Mouse (Mus musculus): ENCODE results near the gene Gm11549. TPM values are rescaled to one million over a fixed set of nuclear protein-coding genes. Genes with fewer than 3 reads are reported as not detected.

The Gm11549 gene
- polyA plus RNA-seq, 1 experiment from 2014 or later: 0.35 TPM

DNA sequence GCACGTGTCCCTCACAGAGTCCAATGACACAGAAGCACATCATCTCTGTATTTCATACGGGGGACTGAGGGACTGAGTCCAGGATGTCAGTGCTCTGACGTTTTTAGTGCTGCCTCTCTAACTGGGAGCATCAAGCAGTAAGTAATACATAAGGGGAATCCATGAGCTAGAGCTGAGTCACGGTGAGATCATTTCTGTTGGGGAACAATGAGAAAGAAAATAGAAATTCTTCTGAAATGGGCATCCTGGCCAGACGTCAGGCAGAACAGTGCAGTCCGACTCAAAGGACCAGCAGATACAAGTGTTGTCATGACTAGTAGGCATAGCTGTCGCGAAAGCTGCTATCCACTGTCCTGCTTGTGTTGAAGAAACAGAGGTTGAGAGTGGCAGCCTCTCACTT is 20.6 kb downstream of the Gm11549 start:
- Histone ChIP-seq H3K27ac (ENCODE audit: low read length) (no peak overlapping the region), H3K4me3 (ENCODE audit: low read depth, low read length) (no peak overlapping the region), H3K9me3 (replicated peaks; ENCODE audit: control insufficient read depth, low read length, poor library complexity, severe bottlenecking) (no peaks in the 10 kb centered on the region), H3K27me3 (ENCODE audit: control insufficient read depth, insufficient read depth, low read depth, low read length) (no peaks in the 10 kb centered on the region), H3K4me1 (ENCODE audit: control insufficient read depth, insufficient read depth, low read length) (peaks cover 6% of the 10 kb centered on the region), H3K4me2 (ENCODE audit: low read length) (no peak overlapping the region), H3K9ac (ENCODE audit: low read depth, low read length) (no peak overlapping the region), H3K36me3 (ENCODE audit: control insufficient read depth, insufficient read depth, low read length) (no peaks in the 10 kb centered on the region)
- WGBS: 86% methylated on average over 8 of the region's 8 CpGs
- ATAC-seq: no peak

DNA sequence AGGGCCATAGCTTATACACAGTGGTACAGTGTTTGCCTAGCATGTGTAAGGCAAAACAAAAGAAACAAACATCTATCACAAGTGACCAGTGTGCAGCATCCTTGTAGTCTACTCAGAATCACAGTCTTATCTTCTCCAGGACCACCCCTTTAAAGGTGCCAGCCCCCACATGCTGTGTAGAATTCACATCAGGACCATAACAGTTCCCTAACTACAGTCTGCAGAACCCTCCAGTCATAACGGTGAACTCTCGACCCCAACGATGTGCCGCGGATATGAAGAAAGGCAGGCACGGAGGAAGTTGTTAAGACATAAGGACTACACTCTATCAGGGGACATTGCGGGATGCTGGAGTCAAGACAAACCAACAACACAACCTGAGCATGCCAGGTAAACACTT is 22.2 kb downstream of the Gm11549 start:
- no peaks in the 10 kb centered on the region for H3K36me3 ChIP-seq (ENCODE audit: control insufficient read depth, insufficient read depth, low read length)
- H3K4me2 ChIP-seq (ENCODE audit: low read length): no peak overlapping the region
- no peaks in the 10 kb centered on the region for H3K4me1 ChIP-seq (ENCODE audit: control insufficient read depth, insufficient read depth, low read length)
- H3K27ac ChIP-seq (ENCODE audit: low read length): no peak overlapping the region
- 94% methylated on average over 7 of the region's 7 CpGs for WGBS
- H3K27me3 ChIP-seq (ENCODE audit: control insufficient read depth, insufficient read depth, low read depth, low read length): no peaks in the 10 kb centered on the region
- no peaks in the 10 kb centered on the region for H3K9me3 ChIP-seq (replicated peaks; ENCODE audit: control insufficient read depth, low read length, poor library complexity, severe bottlenecking)
- H3K4me3 ChIP-seq (ENCODE audit: low read depth, low read length): no peak overlapping the region
- ATAC-seq: no peak
- no peak overlapping the region for H3K9ac ChIP-seq (ENCODE audit: low read depth, low read length)

- peaks cover 2% of the 10 kb centered on the region; the same call in 1 of the 2 replicates for H3K4me1 ChIP-seq (ENCODE audit: control insufficient read depth, insufficient read depth, low read length)
- H3K9me3 ChIP-seq (replicated peaks; ENCODE audit: control insufficient read depth, low read length, poor library complexity, severe bottlenecking): no peaks in the 10 kb centered on the region
- H3K27me3 ChIP-seq (ENCODE audit: control insufficient read depth, insufficient read depth, low read depth, low read length): no peaks in the 10 kb centered on the region
- 90% methylated on average over 6 of the region's 6 CpGs for WGBS
- H3K4me2 ChIP-seq (ENCODE audit: low read length): no peak overlapping the region
- no peak overlapping the region for H3K9ac ChIP-seq (ENCODE audit: low read depth, low read length)
- ATAC-seq: no peak
- no peak overlapping the region for H3K4me3 ChIP-seq (ENCODE audit: low read depth, low read length)
- no peak overlapping the region for H3K27ac ChIP-seq (ENCODE audit: low read length)
- no peaks in the 10 kb centered on the region for H3K36me3 ChIP-seq (ENCODE audit: control insufficient read depth, insufficient read depth, low read length)
Measured at GRCm38 (mm10) chr3:36498224-36498623, 23.4 kb downstream of the Gm11549 start.

- H3K27ac ChIP-seq (ENCODE audit: low read length): no peak overlapping the region
- H3K36me3 ChIP-seq (ENCODE audit: control insufficient read depth, insufficient read depth, low read length): no peaks in the 10 kb centered on the region
- H3K4me3 ChIP-seq (ENCODE audit: low read depth, low read length): no peak overlapping the region
- H3K27me3 ChIP-seq (ENCODE audit: control insufficient read depth, insufficient read depth, low read depth, low read length): no peaks in the 10 kb centered on the region
- no peak overlapping the region for H3K9ac ChIP-seq (ENCODE audit: low read depth, low read length)
- H3K4me2 ChIP-seq (ENCODE audit: low read length): no peak overlapping the region
- H3K4me1 ChIP-seq (ENCODE audit: control insufficient read depth, insufficient read depth, low read length): peaks cover 2% of the 10 kb centered on the region; the same call in 1 of the 2 replicates
- no peaks in the 10 kb centered on the region for H3K9me3 ChIP-seq (replicated peaks; ENCODE audit: control insufficient read depth, low read length, poor library complexity, severe bottlenecking)
- 20% methylated on average over 14 of the region's 14 CpGs for WGBS
- ATAC-seq: no peak
Measured at GRCm38 (mm10) chr3:36496746-36497145, 24.9 kb downstream of the Gm11549 start.

DNA sequence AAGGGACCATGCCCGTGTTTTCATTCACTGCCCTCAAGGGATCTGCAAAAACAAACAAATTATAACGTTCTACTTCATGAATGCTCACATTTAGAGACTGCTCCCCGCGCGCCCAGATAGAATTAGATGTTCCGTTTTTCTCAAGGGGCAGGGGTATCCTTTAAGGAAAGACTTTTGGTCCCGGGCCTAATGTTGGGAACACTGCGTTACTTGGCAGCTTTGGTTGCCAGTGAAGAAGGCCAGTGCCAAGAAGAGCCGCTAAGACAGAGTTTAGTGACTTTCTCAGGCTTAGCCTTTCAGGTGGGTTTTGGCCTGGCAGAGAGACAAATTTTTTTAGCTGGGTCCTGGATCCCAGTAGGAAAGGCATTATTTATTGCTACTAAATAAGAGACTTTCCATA is 25.3 kb downstream of the Gm11549 start:
- Histone ChIP-seq H3K36me3 (ENCODE audit: control insufficient read depth, insufficient read depth, low read length) (no peaks in the 10 kb centered on the region), H3K27ac (ENCODE audit: low read length) (no peak overlapping the region), H3K4me2 (ENCODE audit: low read length) (no peak overlapping the region), H3K27me3 (ENCODE audit: control insufficient read depth, insufficient read depth, low read depth, low read length) (no peaks in the 10 kb centered on the region), H3K4me3 (ENCODE audit: low read depth, low read length) (no peak overlapping the region), H3K4me1 (ENCODE audit: control insufficient read depth, insufficient read depth, low read length) (peaks cover 2% of the 10 kb centered on the region; the same call in 1 of the 2 replicates), H3K9me3 (replicated peaks; ENCODE audit: control insufficient read depth, low read length, poor library complexity, severe bottlenecking) (no peaks in the 10 kb centered on the region), H3K9ac (ENCODE audit: low read depth, low read length) (no peak overlapping the region)
- no peak for ATAC-seq
- WGBS: 81% methylated on average over 9 of the region's 9 CpGs

DNA sequence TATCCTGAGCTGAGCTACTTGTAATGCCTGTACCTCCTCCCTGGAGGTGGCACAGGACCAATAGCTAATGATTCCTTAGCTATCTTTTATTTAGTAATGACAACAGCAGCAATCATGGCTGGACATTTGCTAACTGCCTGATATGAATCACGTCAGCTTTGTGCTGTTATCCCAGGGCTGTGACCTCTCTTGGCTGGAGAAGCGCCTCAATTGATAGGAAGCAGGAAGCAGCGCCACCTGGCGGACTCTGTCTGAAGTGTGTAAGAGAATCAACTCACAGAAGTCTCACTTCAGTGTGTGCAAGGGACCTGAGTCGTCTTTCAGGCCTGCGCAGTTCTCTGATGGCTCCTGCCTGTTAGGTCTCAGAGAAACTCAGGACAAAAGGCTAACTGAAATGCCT is 26.2 kb downstream of the Gm11549 start:
- H3K4me3 ChIP-seq (ENCODE audit: low read depth, low read length): no peak overlapping the region
- H3K27ac ChIP-seq (ENCODE audit: low read length): no peak overlapping the region
- no peaks in the 10 kb centered on the region for H3K27me3 ChIP-seq (ENCODE audit: control insufficient read depth, insufficient read depth, low read depth, low read length)
- H3K9me3 ChIP-seq (replicated peaks; ENCODE audit: control insufficient read depth, low read length, poor library complexity, severe bottlenecking): no peaks in the 10 kb centered on the region
- ATAC-seq: peak; percentile 75
- H3K4me2 ChIP-seq (ENCODE audit: low read length): 0 out of 2 replicates have a peak overlapping the region, but pooled peaks have one; percentile 2
- no peaks in the 10 kb centered on the region for H3K36me3 ChIP-seq (ENCODE audit: control insufficient read depth, insufficient read depth, low read length)
- peaks cover 2% of the 10 kb centered on the region; the same call in 1 of the 2 replicates for H3K4me1 ChIP-seq (ENCODE audit: control insufficient read depth, insufficient read depth, low read length)
- 11% methylated on average over 6 of the region's 6 CpGs for WGBS
- no peak overlapping the region for H3K9ac ChIP-seq (ENCODE audit: low read depth, low read length)

DNA sequence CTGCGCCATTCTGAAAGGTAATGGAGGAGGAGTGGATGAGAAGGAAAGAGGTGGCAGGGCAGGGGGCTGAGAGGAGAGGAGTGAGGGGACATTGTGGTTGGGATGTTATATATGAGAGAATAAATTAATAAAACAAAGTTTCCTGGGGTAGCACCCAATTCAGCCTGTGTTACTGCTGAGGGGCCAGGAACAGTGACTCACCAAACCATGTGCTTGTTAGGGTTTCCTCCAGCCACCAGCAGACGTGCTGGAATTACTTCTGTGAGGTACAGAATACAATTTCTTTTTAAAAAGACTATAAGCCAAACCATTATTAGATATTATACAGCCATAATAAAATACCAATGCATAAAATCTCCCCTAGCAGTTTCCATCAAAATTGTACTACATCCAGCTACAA is 27.0 kb downstream of the Gm11549 start:
- WGBS: 91% methylated on average over 2 of the region's 2 CpGs
- Histone ChIP-seq H3K4me1 (ENCODE audit: control insufficient read depth, insufficient read depth, low read length) (peaks cover 2% of the 10 kb centered on the region; the same call in 1 of the 2 replicates), H3K9me3 (replicated peaks; ENCODE audit: control insufficient read depth, low read length, poor library complexity, severe bottlenecking) (no peaks in the 10 kb centered on the region), H3K27me3 (ENCODE audit: control insufficient read depth, insufficient read depth, low read depth, low read length) (no peaks in the 10 kb centered on the region), H3K9ac (ENCODE audit: low read depth, low read length) (no peak overlapping the region), H3K4me2 (ENCODE audit: low read length) (no peak overlapping the region), H3K36me3 (ENCODE audit: control insufficient read depth, insufficient read depth, low read length) (no peaks in the 10 kb centered on the region), H3K27ac (ENCODE audit: low read length) (no peak overlapping the region), H3K4me3 (ENCODE audit: low read depth, low read length) (no peak overlapping the region)
- no peak for ATAC-seq

- H3K4me3 ChIP-seq (ENCODE audit: low read depth, low read length): no peak overlapping the region
- peaks cover 2% of the 10 kb centered on the region; the same call in 1 of the 2 replicates for H3K4me1 ChIP-seq (ENCODE audit: control insufficient read depth, insufficient read depth, low read length)
- H3K9me3 ChIP-seq (replicated peaks; ENCODE audit: control insufficient read depth, low read length, poor library complexity, severe bottlenecking): no peaks in the 10 kb centered on the region
- no peaks in the 10 kb centered on the region for H3K27me3 ChIP-seq (ENCODE audit: control insufficient read depth, insufficient read depth, low read depth, low read length)
- no peak overlapping the region for H3K9ac ChIP-seq (ENCODE audit: low read depth, low read length)
- no peak overlapping the region for H3K4me2 ChIP-seq (ENCODE audit: low read length)
- no peak overlapping the region for H3K27ac ChIP-seq (ENCODE audit: low read length)
- peak; percentile 83 for ATAC-seq
- WGBS: 61% methylated on average over 6 of the region's 6 CpGs
- H3K36me3 ChIP-seq (ENCODE audit: control insufficient read depth, insufficient read depth, low read length): no peaks in the 10 kb centered on the region
Measured at GRCm38 (mm10) chr3:36493641-36494283, 27.9 kb downstream of the Gm11549 start.

GRCm38 (mm10) chr3:36492716-36493391 is 28.8 kb downstream of the Gm11549 start:
- no peaks in the 10 kb centered on the region for H3K9me3 ChIP-seq (replicated peaks; ENCODE audit: control insufficient read depth, low read length, poor library complexity, severe bottlenecking)
- no peak overlapping the region for H3K9ac ChIP-seq (ENCODE audit: low read depth, low read length)
- no peaks in the 10 kb centered on the region for H3K36me3 ChIP-seq (ENCODE audit: control insufficient read depth, insufficient read depth, low read length)
- no peak overlapping the region for H3K4me2 ChIP-seq (ENCODE audit: low read length)
- H3K4me1 ChIP-seq (ENCODE audit: control insufficient read depth, insufficient read depth, low read length): peaks cover 2% of the 10 kb centered on the region; the same call in 1 of the 2 replicates
- 76% methylated on average over 9 of the region's 9 CpGs for WGBS
- ATAC-seq: no peak
- no peaks in the 10 kb centered on the region for H3K27me3 ChIP-seq (ENCODE audit: control insufficient read depth, insufficient read depth, low read depth, low read length)
- no peak overlapping the region for H3K27ac ChIP-seq (ENCODE audit: low read length)
- no peak overlapping the region for H3K4me3 ChIP-seq (ENCODE audit: low read depth, low read length)

Measured in midbrain, embryonic 16.5 days (tissue).